Mouse (Mus musculus) thymus, adult 2 months (tissue): ENCODE measurements around the gene Spata32.

Experiments
- CTCF ChIP-seq: fragments of 200-500 bp; IDR thresholded peaks from 2 replicates; pipeline ENCODE4 v1.5.1; 2012; ENCODE audit warnings: mild to moderate bottlenecking, control low read depth, low read length, moderate library complexity, borderline replicate concordance; ENCODE audit not compliant: control insufficient read depth, poor library complexity, insufficient read depth; ENCODE audit errors: extremely low read depth
- POLR2A ChIP-seq: fragments of 200-500 bp; IDR thresholded peaks from 2 replicates; pipeline ENCODE4 v1.6.1; 2012; ENCODE audit warnings: mild to moderate bottlenecking, low read length, control low read depth, moderate library complexity; ENCODE audit not compliant: control insufficient read depth, poor library complexity, insufficient read depth; ENCODE audit errors: extremely low read depth

DNA sequence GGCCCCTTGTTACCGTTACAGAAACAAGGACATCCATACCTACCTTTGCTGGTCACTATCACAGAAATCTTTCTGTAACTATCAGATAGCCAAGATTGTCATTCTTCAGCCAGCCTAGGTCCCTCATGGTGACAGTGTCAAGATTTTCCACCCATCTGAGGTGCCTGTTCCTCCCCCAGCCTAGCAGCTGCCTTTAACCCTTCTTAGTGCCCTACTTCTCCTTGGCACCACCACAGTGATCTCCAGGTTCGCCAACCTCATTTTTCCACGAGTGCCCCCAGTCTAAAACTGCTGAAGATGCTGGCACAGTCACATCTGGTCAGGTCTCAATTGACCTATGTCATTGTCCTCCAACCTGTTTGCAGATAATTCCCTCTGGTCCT is 48.1 kb downstream of the Spata32 start:
- TF ChIP-seq POLR2A (no peak), CTCF (no peak)
